Mouse (Mus musculus) colon, adult 2 months (tissue): Measurements from ENCODE around the gene Nsmce4a. TPM values are rescaled to one million over a fixed set of nuclear protein-coding genes. Genes with fewer than 3 reads are reported as not detected.

Experiments
- polyA plus RNA-seq: library from polyadenylated mRNA; depleted of rRNA; stranded (reverse); fragments of >200 nt; gene quantifications from 2 replicates; pipeline ENCODE4 v1.2.3, GENCODE M21; 2012; rRNA removed

Gene Nsmce4a
- 71.7 and 87.2 TPM in 2 replicates for polyA plus RNA-seq

GRCm38 (mm10) chr7:130572821-130573220 is at the start of gene Nsmce4a:
Gene Nsmce4a, minus strand, starts transcription at chr7:130573118.

GRCm38 (mm10) chr7:130577388-130578003 is 4.6 kb upstream of the Nsmce4a start, which contains the start of gene Tacc2:
Gene Tacc2, plus strand, starts transcription at chr7:130577438.

GRCm38 (mm10) chr7:130520049-130520425 is 52.9 kb downstream of the Nsmce4a start, which contains the start of gene Ate1:
Gene Ate1, minus strand, starts transcription at chr7:130520369.

Other genes starting within 250 kb of the Nsmce4a start
- gene Ate1, start 52.7 kb downstream of the Nsmce4a start, polyA plus RNA-seq = 3.4 and 4.5 TPM in 2 replicates
- gene Tacc2, start 4.3 kb upstream of the Nsmce4a start, polyA plus RNA-seq = 74.3 and 85.8 TPM in 2 replicates
- gene Btbd16, start 201.0 kb upstream of the Nsmce4a start, polyA plus RNA-seq = 0.06 TPM in 1 of 2 replicates, not detected in the other